Mouse (Mus musculus) cerebellum, postnatal 36 days (tissue): ENCODE data around the gene Mrpl1.

Experiments
- DNase-seq, 2 experiments: peaks; one replicate each; pipeline ENCODE4 v3.0.0; 2021 to 2022; ENCODE audit warnings: mixed read lengths in 2 of 2

Gene Mrpl1

GRCm38 (mm10) chr5:96311677-96312076 lies 102.4 kb downstream of the Mrpl1 start:
- no peak for DNase-seq
